Mouse (Mus musculus) heart, embryonic 16.5 days (tissue): ENCODE data around the gene Ift122. TPM values are rescaled to one million over a fixed set of nuclear protein-coding genes. Genes with fewer than 3 reads are reported as not detected.
A peak's percentile ranks its signal among the peaks of the same experiment; 100 is the strongest.

Experiments used
- ATAC-seq: fragments of 200-750 bp; cut with Nextera tagmentation; replicated peaks from 2 replicates; pipeline ENCODE4 v1.8.0; 2017; ENCODE audit warnings: moderate number of reproducible peaks; ENCODE audit not compliant: insufficient read depth, low FRiP score; ENCODE audit errors: extremely low read depth
- H3K27ac ChIP-seq: fragments of 300-500 bp; sonication (generic); 2 replicates; pipeline ENCODE4 v1.5.1; 2014; ENCODE audit warnings: mild to moderate bottlenecking, low read length, control low read depth, moderate library complexity
- H3K27me3 ChIP-seq: fragments of 300-500 bp; sonication (generic); 2 replicates; pipeline ENCODE4 v1.6.1; 2014; ENCODE audit warnings: low read length, mixed read lengths; ENCODE audit not compliant: control insufficient read depth, insufficient read depth
- H3K36me3 ChIP-seq: fragments of 300-500 bp; sonication (generic); 2 replicates; pipeline ENCODE4 v1.6.1; 2014; ENCODE audit not compliant: control insufficient read depth, insufficient read depth
- H3K4me1 ChIP-seq: fragments of 300-500 bp; sonication (generic); 2 replicates; pipeline ENCODE4 v1.6.1; 2014; ENCODE audit warnings: low read length, mixed read lengths; ENCODE audit not compliant: control insufficient read depth, insufficient read depth
- H3K4me2 ChIP-seq: fragments of 300-500 bp; sonication (generic); 2 replicates; pipeline ENCODE4 v1.6.1; 2014; ENCODE audit warnings: low read depth, mild to moderate bottlenecking, control low read depth, low read length
- H3K4me3 ChIP-seq: fragments of 300-500 bp; sonication (generic); 2 replicates; pipeline ENCODE4 v1.5.1; 2014; ENCODE audit warnings: mild to moderate bottlenecking, control low read depth, low read length
- H3K9ac ChIP-seq: fragments of 300-500 bp; sonication (generic); 2 replicates; pipeline ENCODE4 v1.6.1; 2014; ENCODE audit warnings: low read length, control low read depth
- H3K9me3 ChIP-seq: fragments of 300-500 bp; sonication (generic); replicated peaks from 2 replicates; pipeline ENCODE4 v1.6.1; 2016; ENCODE audit warnings: low read length; ENCODE audit not compliant: control insufficient read depth
- WGBS: fragments of 180-500 bp; shearing (Covaris S2); extraction: QIAGEN DNeasy Blood & Tissue Kit; methylation state at CpG from one replicate; pipeline ENCODE4 v1.1.7; 2014; 5-methylcytosine and 5-hydroxymethylcytosine counted together
- polyA plus RNA-seq: library from polyadenylated mRNA; unstranded; fragments of >200 nt; fragmentation: Nextera tagmentation; extraction: Ambion mirVana; gene quantifications from 2 replicates; pipeline ENCODE4 v1.2.1, GENCODE M21; 2015

Gene Ift122
- polyA plus RNA-seq, 1 experiment from 2014 or later = 21.4 TPM

GRCm38 (mm10) chr6:115955664-115956063, 102.4 kb downstream of the Ift122 start:
- Histone ChIP-seq H3K27ac (no peak overlapping the region), H3K4me1 (peaks cover 42% of the 10 kb centered on the region), H3K36me3 (peaks cover 6% of the 10 kb centered on the region; the same call in 1 of the 2 replicates), H3K9me3 (peaks cover 5% of the 10 kb centered on the region), H3K4me2 (no peak overlapping the region), H3K9ac (no peak overlapping the region), H3K27me3 (no peaks in the 10 kb centered on the region), H3K4me3 (no peak overlapping the region)
- WGBS = 85% methylated on average over 11 of the region's 11 CpGs
- no peak for ATAC-seq

- Histone ChIP-seq H3K9me3 (peaks cover 4% of the 10 kb centered on the region), H3K9ac (no peak overlapping the region), H3K4me3 (no peak overlapping the region), H3K4me2 (no peak overlapping the region), H3K4me1 (peaks cover 42% of the 10 kb centered on the region), H3K36me3 (peaks cover 6% of the 10 kb centered on the region; the same call in 1 of the 2 replicates), H3K27me3 (no peaks in the 10 kb centered on the region), H3K27ac (peak overlapping the region; percentile 78)
- no peak for ATAC-seq
- 71% methylated on average over 13 of the region's 13 CpGs for WGBS
Measured at GRCm38 (mm10) chr6:115956418-115956921, 103.2 kb downstream of the Ift122 start.

- no peaks in the 10 kb centered on the region for H3K9me3 ChIP-seq
- peak overlapping the region; percentile 78 for H3K27ac ChIP-seq
- no peaks in the 10 kb centered on the region for H3K27me3 ChIP-seq
- peaks cover 42% of the 10 kb centered on the region for H3K4me1 ChIP-seq
- no peak overlapping the region for H3K4me3 ChIP-seq
- peaks cover 6% of the 10 kb centered on the region; the same call in 1 of the 2 replicates for H3K36me3 ChIP-seq
- peak overlapping the region; percentile 10; the same call in 1 of the 2 replicates for H3K4me2 ChIP-seq
- peak; percentile 74 for ATAC-seq
- H3K9ac ChIP-seq = peak overlapping the region; percentile 2
- WGBS = 27% methylated on average over 16 of the region's 16 CpGs
Measured at GRCm38 (mm10) chr6:115956922-115957601, 103.8 kb downstream of the Ift122 start.

DNA sequence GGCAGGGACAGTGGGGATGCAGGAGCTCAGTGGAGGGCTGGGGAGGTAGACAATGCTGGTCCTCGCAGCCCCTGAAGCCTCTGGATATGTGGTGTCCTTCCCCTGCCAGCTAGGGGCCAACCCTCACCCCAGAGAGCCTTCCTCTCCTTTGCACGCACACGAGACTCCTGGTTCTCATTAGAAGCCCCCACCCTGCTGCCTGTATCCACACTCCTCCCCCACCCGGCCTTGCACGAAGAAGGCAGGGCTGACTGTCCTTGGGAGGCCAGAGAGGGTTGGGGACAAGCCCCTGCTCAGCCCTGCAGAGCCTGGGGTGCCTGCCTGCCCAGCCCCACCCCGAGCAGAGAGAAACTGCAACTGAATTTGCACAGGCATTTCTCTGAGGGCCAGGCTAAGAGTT, 104.4 kb downstream of the Ift122 start:
- Histone ChIP-seq H3K4me3 (no peak overlapping the region), H3K9me3 (no peaks in the 10 kb centered on the region), H3K27ac (peak overlapping the region; percentile 15; the same call in 1 of the 2 replicates), H3K4me1 (peaks cover 43% of the 10 kb centered on the region), H3K27me3 (no peaks in the 10 kb centered on the region), H3K36me3 (peaks cover 6% of the 10 kb centered on the region; the same call in 1 of the 2 replicates), H3K4me2 (no peak overlapping the region), H3K9ac (peak overlapping the region; percentile 2)
- 54% methylated on average over 6 of the region's 6 CpGs for WGBS
- no peak for ATAC-seq

GRCm38 (mm10) chr6:115958445-115958844, 105.2 kb downstream of the Ift122 start:
- peaks cover 45% of the 10 kb centered on the region for H3K4me1 ChIP-seq
- H3K27me3 ChIP-seq = no peaks in the 10 kb centered on the region
- H3K27ac ChIP-seq = no peak overlapping the region
- 89% methylated on average over 9 of the region's 9 CpGs for WGBS
- H3K36me3 ChIP-seq = peaks cover 6% of the 10 kb centered on the region; the same call in 1 of the 2 replicates
- no peak overlapping the region for H3K9ac ChIP-seq
- H3K9me3 ChIP-seq = no peaks in the 10 kb centered on the region
- no peak overlapping the region for H3K4me3 ChIP-seq
- no peak overlapping the region for H3K4me2 ChIP-seq
- no peak for ATAC-seq

GRCm38 (mm10) chr6:115959151-115959691, 106.0 kb downstream of the Ift122 start:
- Histone ChIP-seq H3K4me3 (no peak overlapping the region), H3K4me2 (no peak overlapping the region), H3K9me3 (no peaks in the 10 kb centered on the region), H3K9ac (peak overlapping the region; percentile 14; the same call in 1 of the 2 replicates), H3K36me3 (peaks cover 6% of the 10 kb centered on the region; the same call in 1 of the 2 replicates), H3K27ac (peak overlapping the region; percentile 33), H3K4me1 (peaks cover 39% of the 10 kb centered on the region), H3K27me3 (no peaks in the 10 kb centered on the region)
- WGBS = 51% methylated on average over 7 of the region's 7 CpGs
- peak; percentile 14; the same call in 1 of the 2 replicates for ATAC-seq

DNA sequence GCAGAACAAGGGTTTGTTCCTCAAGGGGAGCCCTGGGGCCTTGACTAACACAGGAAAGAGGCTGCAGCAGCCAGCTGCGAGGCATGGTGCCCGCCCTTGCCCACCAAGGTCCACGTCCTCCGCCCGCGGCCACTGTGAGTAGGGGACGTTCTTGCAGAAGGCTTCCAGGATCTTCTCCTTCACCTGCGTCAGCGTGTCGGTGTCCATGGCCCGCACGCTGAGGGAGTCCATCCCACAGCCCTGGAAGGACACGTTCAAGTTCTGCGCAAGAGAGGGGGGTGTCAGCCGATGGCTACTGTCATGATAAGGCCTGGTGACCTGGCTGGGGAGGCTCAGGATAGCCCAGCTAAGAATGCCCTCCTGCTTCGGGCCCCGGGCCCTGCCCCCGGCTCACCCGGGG, 107.1 kb downstream of the Ift122 start:
- H3K4me2 ChIP-seq = no peak overlapping the region
- H3K9me3 ChIP-seq = no peaks in the 10 kb centered on the region
- no peak for ATAC-seq
- H3K27ac ChIP-seq = no peak overlapping the region
- H3K36me3 ChIP-seq = peaks cover 6% of the 10 kb centered on the region; the same call in 1 of the 2 replicates
- no peaks in the 10 kb centered on the region for H3K27me3 ChIP-seq
- WGBS = 89% methylated on average over 19 of the region's 19 CpGs
- peaks cover 33% of the 10 kb centered on the region for H3K4me1 ChIP-seq
- no peak overlapping the region for H3K4me3 ChIP-seq
- no peak overlapping the region for H3K9ac ChIP-seq

DNA sequence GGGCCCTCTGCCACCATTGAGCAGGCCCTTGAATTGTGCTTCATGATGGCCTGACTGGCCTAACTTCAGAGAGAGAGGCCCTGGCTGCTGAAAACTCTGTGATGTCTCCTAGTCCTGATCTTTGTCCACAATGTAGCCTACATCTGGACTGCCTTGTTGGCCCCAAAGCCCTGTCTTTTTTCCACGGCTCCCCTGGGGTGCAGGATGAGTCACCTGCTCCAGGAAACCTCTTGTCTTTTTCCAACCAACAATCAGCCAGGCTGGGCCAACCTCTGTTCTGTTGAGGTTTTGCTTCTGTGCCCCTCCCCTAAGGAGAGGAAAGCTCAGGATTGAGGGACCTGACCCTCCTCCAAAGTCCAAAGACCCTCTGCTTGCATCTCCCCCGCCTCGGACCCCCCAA, 108.5 kb downstream of the Ift122 start:
- peaks cover 6% of the 10 kb centered on the region; the same call in 1 of the 2 replicates for H3K36me3 ChIP-seq

More for the DNA sequence above, 108.5 kb downstream of the Ift122 start:
- Histone ChIP-seq H3K27me3 (no peaks in the 10 kb centered on the region), H3K9me3 (no peaks in the 10 kb centered on the region), H3K4me3 (no peak overlapping the region), H3K27ac (no peak overlapping the region), H3K4me1 (peaks cover 27% of the 10 kb centered on the region), H3K4me2 (no peak overlapping the region), H3K9ac (no peak overlapping the region)
- no peak for ATAC-seq
- WGBS = 85% methylated on average over 3 of the region's 3 CpGs
